Mouse (Mus musculus) lung, postnatal 0 days (tissue): ENCODE measurements around the gene Krtap3-2. TPM values are rescaled to one million over a fixed set of nuclear protein-coding genes. Genes with fewer than 3 reads are reported as not detected.

Experiments
- ATAC-seq: fragments of 200-750 bp; cut with Nextera tagmentation; 2 replicates; pipeline ENCODE4 v1.8.0; 2017; ENCODE audit warnings: moderate library complexity
- DNase-seq: peaks from one replicate; pipeline ENCODE4 v3.0.0-alpha.2; 2016; ENCODE audit warnings: low spot score
- H3K27ac ChIP-seq: fragments of 300-500 bp; sonication (generic); 2 replicates; pipeline ENCODE4 v1.5.1; 2014; ENCODE audit warnings: antibody characterized with exemption, mild to moderate bottlenecking, low read length, mixed read lengths
- H3K27me3 ChIP-seq: fragments of 300-500 bp; sonication (generic); replicated peaks from 2 replicates; pipeline ENCODE4 v1.6.1; 2014; ENCODE audit warnings: low read length, mixed read lengths; ENCODE audit not compliant: insufficient read depth
- H3K36me3 ChIP-seq: fragments of 300-500 bp; sonication (generic); 2 replicates; pipeline ENCODE4 v1.6.1; 2014; ENCODE audit warnings: low read length, mixed read lengths; ENCODE audit not compliant: insufficient read depth
- H3K4me1 ChIP-seq: fragments of 300-500 bp; sonication (generic); 2 replicates; pipeline ENCODE4 v1.6.1; 2014; ENCODE audit warnings: antibody characterized with exemption, low read depth, low read length, mixed read lengths; ENCODE audit not compliant: insufficient read depth
- H3K4me2 ChIP-seq: fragments of 300-500 bp; sonication (generic); replicated peaks from 2 replicates; pipeline ENCODE4 v1.6.1; 2014; ENCODE audit warnings: low read depth, mild to moderate bottlenecking, low read length, moderate library complexity, mixed read lengths
- H3K4me3 ChIP-seq: fragments of 300-500 bp; sonication (generic); 2 replicates; pipeline ENCODE4 v1.5.1; 2014; ENCODE audit warnings: low read depth, low read length
- H3K9ac ChIP-seq: fragments of 300-500 bp; sonication (generic); replicated peaks from 2 replicates; pipeline ENCODE4 v1.6.1; 2014; ENCODE audit warnings: low read depth, mild to moderate bottlenecking
- H3K9me3 ChIP-seq: fragments of 300-500 bp; sonication (generic); 2 replicates; pipeline ENCODE4 v1.6.1; 2016; ENCODE audit warnings: low read length, mixed read lengths
- CTCF ChIP-seq: IDR thresholded peaks from 2 replicates; pipeline ENCODE4 v1.5.1; 2016; ENCODE audit warnings: antibody characterized with exemption, mild to moderate bottlenecking
- EP300 ChIP-seq: IDR thresholded peaks from 2 replicates; pipeline ENCODE4 v1.6.1; 2016; ENCODE audit warnings: antibody characterized with exemption, mild to moderate bottlenecking, control low read depth
- WGBS: fragments of 180-500 bp; shearing (Covaris S2); extraction: QIAGEN DNeasy Blood & Tissue Kit; methylation state at CpG from one replicate; pipeline ENCODE4 v1.1.7; 2014; 5-methylcytosine and 5-hydroxymethylcytosine counted together
- polyA plus RNA-seq: library from polyadenylated mRNA; unstranded; fragments of >200 nt; fragmentation: Nextera tagmentation; extraction: Ambion mirVana; gene quantifications from 2 replicates; pipeline ENCODE4 v1.2.1, GENCODE M21; 2015

The Krtap3-2 gene
- polyA plus RNA-seq, 1 experiment from 2014 or later: not detected

DNA sequence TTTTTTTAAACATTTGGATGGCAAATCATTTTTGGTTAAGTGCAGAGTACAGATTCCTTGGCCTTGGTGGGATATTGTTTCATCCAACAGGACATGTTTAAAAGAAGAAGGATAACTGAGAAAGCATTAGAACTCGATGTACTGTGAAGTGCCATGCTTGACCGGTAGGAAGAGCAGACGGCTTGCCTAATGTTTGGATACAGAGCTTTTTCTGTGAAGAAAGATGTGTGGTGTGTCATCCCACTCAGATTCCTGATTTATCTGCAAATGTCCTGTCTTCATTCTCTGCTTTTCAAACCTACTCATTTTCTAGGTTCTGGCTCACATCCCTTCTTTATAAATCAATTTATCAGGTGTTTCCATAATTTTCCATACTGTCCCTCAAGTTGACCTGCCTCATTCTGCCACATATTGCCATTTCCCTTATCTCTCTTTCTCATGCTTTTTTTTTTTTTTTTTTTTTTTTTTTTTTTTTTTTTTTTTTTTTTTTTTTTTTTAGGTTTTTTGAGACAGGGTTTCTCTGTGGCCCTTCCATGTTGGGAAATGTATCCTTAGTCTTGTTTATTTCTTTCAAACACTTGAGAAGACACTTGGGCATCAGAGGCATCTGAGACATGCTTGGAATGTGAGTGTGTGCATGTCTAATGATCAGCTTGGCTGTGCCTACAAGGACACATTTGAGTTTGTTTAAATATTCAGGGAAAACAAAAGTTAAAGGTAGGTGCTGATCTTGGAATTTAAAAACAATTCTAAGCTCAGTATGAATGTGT lies 1.5 kb upstream of the Krtap3-2 start:
- Histone ChIP-seq H3K27me3 (no peaks in the 10 kb centered on the region), H3K36me3 (no peaks in the 10 kb centered on the region), H3K4me1 (no peaks in the 10 kb centered on the region), H3K9ac (no peak overlapping the region), H3K4me2 (no peak overlapping the region), H3K27ac (no peak overlapping the region), H3K9me3 (no peaks in the 10 kb centered on the region), H3K4me3 (no peak overlapping the region)
- DNase-seq: peak; percentile 7
- no peak for TF ChIP-seq CTCF
- TF ChIP-seq EP300: peak; percentile 61; the same call in 1 of the 2 replicates
- no peak for ATAC-seq
- WGBS: 51% methylated on average over 3 of the region's 3 CpGs

DNA sequence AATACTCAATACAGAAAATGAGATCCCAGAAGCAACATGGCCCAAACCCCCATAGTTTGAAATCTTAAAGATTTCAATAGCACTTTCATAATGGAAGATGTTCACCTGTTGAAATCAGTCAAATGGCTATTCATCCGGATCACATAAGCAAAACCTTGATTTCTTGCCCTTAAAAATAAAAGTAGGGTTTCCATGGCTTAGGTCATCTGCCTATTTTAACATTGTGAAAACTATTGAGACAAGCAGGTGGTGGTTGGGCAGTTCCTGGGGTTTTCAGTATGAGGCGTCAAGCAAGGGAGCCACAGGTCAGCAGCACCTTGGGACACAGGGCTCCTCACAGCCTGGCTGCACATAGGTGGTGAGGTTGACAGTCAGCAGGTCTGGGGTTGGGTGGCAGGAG lies 458 bp downstream of the Krtap3-2 start:
- Histone ChIP-seq H3K9ac (no peak overlapping the region), H3K27ac (no peak overlapping the region), H3K9me3 (no peaks in the 10 kb centered on the region), H3K36me3 (no peaks in the 10 kb centered on the region), H3K4me2 (no peak overlapping the region), H3K4me3 (no peak overlapping the region), H3K4me1 (no peaks in the 10 kb centered on the region), H3K27me3 (no peaks in the 10 kb centered on the region)
- TF ChIP-seq CTCF (no peak), EP300 (no peak)
- 88% methylated on average over 2 of the region's 2 CpGs for WGBS
- DNase-seq (no peak), ATAC-seq (no peak)

DNA sequence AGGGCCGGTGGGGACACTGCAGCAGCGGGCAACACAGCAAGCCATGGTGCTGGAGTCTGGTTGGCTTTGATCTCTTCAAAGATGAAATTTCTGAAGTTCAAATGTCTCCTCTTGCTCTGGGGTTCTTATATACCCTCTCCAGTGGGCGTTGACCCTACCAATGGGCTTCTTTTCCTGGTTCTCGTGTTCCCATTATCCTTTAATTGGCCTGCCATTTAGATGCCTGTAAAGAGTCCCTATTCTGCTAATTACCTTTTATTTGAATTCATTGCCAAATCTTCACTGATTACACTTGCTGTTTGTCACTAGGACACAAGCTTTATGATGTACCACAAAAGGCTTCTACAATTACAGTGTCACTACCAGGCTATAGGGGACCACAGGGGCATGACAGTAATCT lies 5.9 kb downstream of the Krtap3-2 start, which contains the start of gene Krtap3-3:
Gene Krtap3-3 (minus strand): TSS at position 101 of the 400 bp plus-strand sequence.
- H3K27me3 ChIP-seq: no peaks in the 10 kb centered on the region
- ATAC-seq (no peak), DNase-seq (no peak)
- no peaks in the 10 kb centered on the region for H3K9me3 ChIP-seq
- H3K27ac ChIP-seq: no peak within 1 kb of the TSS
- no peak within 1 kb of the TSS for H3K4me2 ChIP-seq
- no peak for TF ChIP-seq EP300
- TF ChIP-seq CTCF: no peak
- WGBS: 79% methylated on average over 3 of the region's 4 CpGs
- no peaks in the 10 kb centered on the region for H3K36me3 ChIP-seq
- H3K4me3 ChIP-seq: no peak within 1 kb of the TSS
- no peak within 1 kb of the TSS for H3K9ac ChIP-seq
- no peaks in the 10 kb centered on the region for H3K4me1 ChIP-seq

DNA sequence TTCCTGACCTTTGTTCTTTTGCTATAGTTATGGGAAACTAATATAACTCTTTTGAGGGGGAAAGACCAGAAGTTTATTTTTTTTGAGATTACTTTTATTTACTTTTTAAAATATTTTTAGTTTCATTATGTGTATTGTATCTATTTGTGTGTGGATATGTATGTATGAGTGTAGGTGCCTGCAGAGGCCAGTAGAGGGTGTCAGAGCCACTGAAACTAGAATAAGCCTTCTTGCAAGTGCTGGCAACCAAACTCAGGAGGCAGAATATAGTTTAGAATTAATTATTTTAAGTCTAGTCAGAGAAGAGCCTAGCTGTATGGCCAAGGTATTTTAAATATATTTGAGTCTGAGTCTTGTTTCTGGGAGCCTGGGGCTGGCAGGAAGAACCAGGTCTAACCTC lies 8.8 kb downstream of the Krtap3-2 start:
- Histone ChIP-seq H3K27me3 (no peaks in the 10 kb centered on the region), H3K4me2 (no peak overlapping the region), H3K9me3 (no peaks in the 10 kb centered on the region), H3K27ac (no peak overlapping the region), H3K9ac (no peak overlapping the region), H3K36me3 (no peaks in the 10 kb centered on the region), H3K4me3 (no peak overlapping the region), H3K4me1 (no peaks in the 10 kb centered on the region)
- TF ChIP-seq EP300 (no peak), CTCF (peak; percentile 21; the same call in 1 of the 2 replicates)
- no peak for DNase-seq
- no peak for ATAC-seq

DNA sequence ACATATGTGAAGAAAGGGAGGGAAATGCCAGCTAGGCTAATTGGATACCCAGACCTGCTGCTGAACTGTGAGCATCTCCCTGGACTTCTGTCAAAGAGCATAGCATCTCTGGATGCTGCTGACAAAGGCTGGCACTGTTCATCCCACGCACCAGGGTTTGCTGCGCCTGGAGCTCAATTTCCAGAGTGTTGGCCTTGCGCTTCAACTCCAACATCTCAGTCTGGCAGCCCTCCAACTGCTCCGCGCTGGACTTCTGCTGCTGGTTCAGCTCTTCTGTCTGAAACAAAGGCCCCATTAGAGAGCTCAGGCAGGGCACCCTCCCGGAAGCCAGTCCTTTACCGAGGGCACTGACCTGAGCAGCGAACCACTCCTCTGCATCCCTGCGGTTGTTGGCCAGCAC lies 16.9 kb downstream of the Krtap3-2 start:
- Histone ChIP-seq H3K27ac (no peak overlapping the region), H3K9me3 (no peaks in the 10 kb centered on the region), H3K36me3 (no peaks in the 10 kb centered on the region), H3K4me3 (no peak overlapping the region), H3K4me1 (no peaks in the 10 kb centered on the region), H3K4me2 (no peak overlapping the region), H3K9ac (no peak overlapping the region), H3K27me3 (no peaks in the 10 kb centered on the region)
- no peak for ATAC-seq
- WGBS: 32% methylated on average over 9 of the region's 9 CpGs
- TF ChIP-seq EP300 (no peak), CTCF (no peak)
- DNase-seq: peak; percentile 5

DNA sequence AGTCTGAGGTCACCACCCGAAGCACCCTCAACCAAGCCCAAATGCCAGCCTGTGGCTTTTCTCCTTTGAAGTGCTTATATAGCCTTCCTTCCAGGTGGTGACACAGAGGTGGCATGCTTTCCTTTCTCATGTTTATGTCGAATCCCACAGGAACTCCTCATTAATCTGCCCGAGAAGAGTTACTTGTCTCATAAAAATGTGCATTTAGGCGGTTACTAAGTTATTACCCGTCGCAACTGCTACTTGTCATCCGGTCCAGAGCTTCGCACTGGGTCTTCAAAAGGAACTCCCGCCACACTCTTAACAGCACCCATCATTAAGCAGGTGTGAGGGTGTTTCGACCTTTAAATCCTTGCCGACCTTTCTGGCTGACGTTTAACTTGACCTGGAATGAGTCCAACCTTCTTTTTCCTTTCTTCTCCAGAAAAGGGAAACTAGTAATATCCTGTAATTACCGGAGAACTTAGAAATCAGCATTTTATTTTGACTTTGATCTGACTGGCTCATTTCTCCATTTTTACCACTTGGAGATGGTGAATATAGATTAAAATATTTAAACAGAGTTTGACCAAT lies 35.3 kb downstream of the Krtap3-2 start, which contains the start of gene Krt39:
Gene Krt39 (minus strand): TSS at position 51 of the 573 bp plus-strand sequence.
- Histone ChIP-seq H3K27ac (no peak within 1 kb of the TSS), H3K4me1 (no peaks in the 10 kb centered on the region), H3K4me2 (no peak within 1 kb of the TSS), H3K36me3 (no peaks in the 10 kb centered on the region), H3K9ac (no peak within 1 kb of the TSS), H3K9me3 (no peaks in the 10 kb centered on the region), H3K4me3 (no peak within 1 kb of the TSS), H3K27me3 (no peaks in the 10 kb centered on the region)
- TF ChIP-seq CTCF (no peak), EP300 (no peak)
- 57% methylated on average over 13 of the region's 13 CpGs for WGBS
- ATAC-seq: no peak
- no peak for DNase-seq
